Mouse (Mus musculus): ENCODE results near the gene Marveld2.

Marveld2 gene

GRCm38 (mm10) chr13:100616181-100617087 lies at the start of gene Marveld2:
Gene Marveld2 (minus strand): TSS chr13:100616971.
- in situ Hi-C loops (cut with MboI): no loop called here

- in situ Hi-C loops (cut with MboI): no loop called here
Measured at GRCm38 (mm10) chr13:100659864-100660456, 43.2 kb upstream of the Marveld2 start.

DNA sequence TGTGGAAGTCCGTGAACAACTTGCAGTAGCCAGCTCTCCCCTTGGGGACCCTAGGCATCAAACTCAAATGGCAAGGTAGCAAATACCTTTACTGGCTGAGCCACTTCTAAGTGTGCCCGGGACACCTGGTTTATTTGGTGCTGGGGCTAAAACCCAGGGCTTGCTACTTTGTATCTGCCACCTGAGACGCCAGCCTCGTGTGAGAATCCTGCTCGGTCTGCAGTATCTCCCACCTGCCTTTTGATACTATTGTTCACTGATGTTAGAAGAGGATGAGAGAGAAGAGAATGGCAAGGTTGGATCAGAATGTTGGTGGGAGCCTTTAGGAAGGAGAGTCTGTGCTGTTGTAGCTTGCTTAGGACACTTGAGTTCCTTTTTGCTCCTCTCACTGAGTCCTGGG lies 41.3 kb upstream of the Marveld2 start:
- in situ Hi-C loops (cut with MboI): no loop called here

DNA sequence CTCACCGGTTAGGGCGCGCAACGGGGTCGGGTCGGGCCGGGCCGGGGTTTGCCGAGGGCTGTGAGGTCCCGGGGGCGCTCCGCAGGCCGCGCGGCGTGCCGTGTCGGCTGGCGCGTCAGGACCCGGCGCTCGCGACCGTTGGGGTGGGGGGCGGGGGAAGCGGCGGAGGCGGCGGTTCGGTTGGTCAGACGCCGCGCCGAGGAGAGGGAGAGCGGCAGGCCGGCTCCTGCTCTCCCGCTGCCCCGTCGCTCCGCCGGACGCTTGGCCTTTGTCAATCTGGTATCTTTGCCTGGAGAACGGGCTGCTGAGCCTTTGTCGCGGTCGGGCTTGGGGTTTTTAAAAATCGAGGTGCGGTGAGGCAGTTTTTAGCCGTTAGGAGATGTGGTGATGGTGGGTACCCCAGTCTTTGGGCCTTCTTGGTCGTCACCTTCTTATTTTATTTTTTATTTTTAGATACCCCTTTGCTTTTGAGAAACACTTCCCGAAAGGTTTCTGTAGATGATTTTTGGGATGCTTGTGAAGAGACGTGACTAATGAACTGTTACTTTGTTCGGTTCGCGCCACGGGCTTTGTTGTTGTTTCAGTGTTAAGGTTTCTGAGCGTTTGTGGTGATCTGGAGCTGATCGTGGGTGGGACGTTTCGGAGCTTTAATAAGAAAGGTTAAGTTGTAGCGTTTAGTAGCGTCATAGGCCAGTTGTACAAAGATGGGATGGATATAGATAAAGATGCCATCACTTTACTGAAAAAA lies 34.8 kb upstream of the Marveld2 start, which contains the start of gene Taf9:
Gene Taf9 (plus strand): TSS at position 141 of the 748 bp plus-strand sequence.
- in situ Hi-C loops (cut with MboI): no loop called here

GRCm38 (mm10) chr13:100650550-100651438 lies 34.0 kb upstream of the Marveld2 start, which contains the start of the genes Ak6 and Rad17:
Gene Ak6 (plus strand): TSS chr13:100650979.
Gene Rad17 (minus strand): TSS chr13:100651051.
- in situ Hi-C loops (cut with MboI): no loop called here

DNA sequence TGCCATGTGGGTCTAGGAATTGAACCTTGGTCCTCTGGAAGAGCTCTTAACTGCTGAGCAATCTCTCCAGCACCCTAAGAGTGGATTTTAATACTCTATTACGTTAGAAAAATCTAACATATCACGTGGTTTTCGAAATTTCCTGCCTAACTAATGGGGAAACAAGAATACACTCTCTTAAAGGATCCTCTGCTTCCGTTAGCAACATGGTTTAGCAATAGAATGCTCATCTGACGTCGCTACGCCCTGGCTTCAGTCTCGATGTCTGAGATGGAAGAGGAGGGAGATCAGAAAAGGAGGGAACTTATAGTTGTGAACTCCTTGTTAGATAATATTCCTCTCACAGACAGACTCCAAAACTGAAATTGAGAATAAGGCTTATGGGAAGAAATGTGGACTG lies 31.5 kb upstream of the Marveld2 start:
- in situ Hi-C loops (cut with MboI): no loop called here

DNA sequence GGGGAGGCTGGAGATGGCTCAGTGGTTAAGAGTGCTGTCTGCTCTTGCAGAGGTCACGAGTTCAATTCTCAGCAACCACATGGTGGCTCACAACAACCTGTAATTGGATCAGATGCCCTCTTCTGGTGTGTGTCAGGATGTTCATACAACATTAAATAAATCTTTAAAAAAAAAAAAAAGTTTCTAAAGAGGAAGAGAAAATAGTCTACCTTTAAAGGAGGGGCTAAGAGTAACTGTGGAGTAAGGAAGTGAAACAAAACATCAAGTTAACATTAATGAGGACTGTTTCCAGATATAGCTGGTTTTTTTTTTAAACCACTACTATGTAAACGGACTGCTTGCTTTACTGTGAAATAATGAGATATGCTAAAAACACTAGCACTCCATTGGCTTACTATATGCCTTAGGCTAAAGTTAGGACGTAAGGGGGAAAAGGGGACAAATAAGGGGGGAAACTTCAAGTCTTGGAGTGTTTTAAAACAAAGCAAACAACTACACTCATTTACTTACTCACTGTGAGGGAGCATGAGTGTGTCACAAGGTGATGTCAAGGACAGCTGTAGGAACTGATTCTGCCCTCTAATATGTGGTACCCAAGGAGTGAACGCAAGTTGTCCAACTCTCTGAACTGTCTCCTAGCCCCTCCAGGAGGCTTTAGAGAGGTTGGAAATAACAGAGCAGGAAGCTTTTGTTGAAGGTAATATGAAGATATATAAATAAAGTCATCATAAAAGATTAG lies 25.9 kb upstream of the Marveld2 start:
- in situ Hi-C loops (cut with MboI): no loop called here

DNA sequence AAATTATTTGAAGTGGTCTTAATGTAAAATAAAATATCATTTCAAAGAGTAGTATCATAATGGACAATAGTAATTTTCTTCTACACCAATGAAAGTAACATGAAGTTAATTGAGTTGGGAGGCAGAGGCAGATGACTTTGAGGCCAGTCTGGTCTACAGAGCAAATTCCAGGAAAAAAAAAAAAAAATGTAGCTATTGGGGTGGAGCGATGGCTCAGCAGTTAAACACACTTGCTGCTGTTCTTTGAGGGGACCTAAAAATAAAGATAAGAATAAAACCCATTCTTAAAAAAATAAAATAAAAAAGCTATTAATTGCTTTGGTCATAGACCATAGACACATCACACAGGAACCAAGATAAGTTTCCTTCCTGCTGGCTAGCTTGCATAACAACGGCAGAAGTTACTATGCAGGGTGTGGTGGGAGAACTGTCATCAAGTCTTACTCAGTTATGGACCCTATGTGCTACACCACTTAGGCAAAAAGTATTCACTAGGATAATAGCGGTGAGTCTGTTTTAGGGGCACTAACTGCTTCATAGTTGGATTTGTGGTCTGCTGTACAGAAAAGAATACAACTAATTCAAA lies 17.4 kb upstream of the Marveld2 start:
- in situ Hi-C loops (cut with MboI): no loop called here

DNA sequence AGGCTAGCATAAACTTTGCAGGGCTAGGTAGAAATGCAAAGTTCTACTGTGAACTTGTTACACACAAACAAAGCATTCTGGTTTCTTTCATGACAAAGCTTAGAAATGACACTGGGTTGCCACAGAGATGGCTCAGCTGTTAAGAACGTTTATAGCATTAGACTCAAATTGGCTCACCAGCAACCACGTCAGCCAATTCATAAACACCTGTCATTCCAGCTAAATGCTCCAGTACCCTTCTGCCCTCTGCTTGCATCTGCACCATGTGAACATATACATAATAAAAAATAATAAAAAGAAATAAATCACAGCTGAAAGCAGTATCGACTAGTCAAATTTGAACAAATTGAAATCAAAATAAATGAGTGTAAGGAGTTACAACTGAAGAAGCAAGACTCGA lies 5.5 kb upstream of the Marveld2 start:
- in situ Hi-C loops (cut with MboI): no loop called here

DNA sequence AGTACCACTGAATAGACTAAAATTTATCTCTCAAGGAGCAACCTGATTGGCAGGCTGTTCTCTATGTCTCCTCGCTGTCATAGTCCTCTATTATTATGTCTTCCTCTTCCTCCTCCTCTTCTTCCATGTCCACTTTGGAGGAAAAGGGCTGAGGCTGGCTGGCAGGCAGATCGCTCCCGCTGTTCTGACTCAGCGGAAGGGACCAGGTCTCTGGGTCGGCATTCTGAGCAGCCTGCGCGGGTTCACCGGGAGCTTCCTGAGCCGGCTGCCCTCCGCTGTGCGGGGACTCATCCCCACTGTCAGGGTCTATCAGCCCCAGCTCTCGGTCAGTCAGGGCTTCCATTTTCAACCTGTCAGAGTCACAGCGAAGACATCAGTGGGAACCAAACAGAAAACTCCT lies 812 bp upstream of the Marveld2 start:
- in situ Hi-C loops (cut with MboI): no loop called here

- in situ Hi-C loops (cut with MboI): no loop called here
Measured at GRCm38 (mm10) chr13:100612903-100613302, 3.9 kb downstream of the Marveld2 start.

DNA sequence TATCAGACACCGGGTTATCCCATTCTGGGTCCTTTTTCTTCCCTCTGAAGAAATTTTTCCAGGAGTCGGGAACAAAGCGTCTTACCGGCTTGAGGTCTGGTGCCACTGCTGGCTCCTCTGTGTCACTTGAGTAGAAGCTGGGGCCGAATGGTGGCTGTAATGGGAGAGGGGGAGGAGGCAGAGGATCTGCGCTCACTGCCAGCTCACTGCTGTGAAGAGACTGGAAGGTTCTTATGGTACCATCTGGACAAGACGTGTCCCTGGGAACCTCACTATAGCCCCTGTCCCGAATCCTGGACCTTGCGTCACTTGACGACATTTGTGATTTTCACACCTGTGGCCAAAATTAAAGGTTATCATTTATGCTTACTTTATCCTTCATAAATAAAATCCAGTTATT lies 4.5 kb downstream of the Marveld2 start:
- in situ Hi-C loops (cut with MboI): no loop called here

DNA sequence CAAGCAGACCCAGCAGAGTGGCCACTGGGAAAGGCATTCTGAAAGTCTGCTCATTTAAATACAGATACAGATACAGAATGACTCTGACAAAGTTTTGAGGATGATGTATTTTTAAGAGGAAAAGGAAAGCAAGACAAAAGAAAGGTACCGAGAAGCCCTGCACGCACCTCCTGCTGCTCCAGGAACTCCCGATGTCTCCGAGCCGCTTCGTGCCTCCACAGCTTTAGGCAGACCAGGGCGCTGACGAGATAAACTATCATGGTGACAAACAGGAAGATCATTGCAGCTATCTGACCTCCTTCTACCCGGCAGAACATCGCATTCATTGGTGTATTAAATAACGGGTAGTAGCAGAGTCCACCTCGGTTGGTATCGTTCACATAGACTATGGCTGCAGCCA lies 5.5 kb downstream of the Marveld2 start:
- in situ Hi-C loops (cut with MboI): no loop called here

- in situ Hi-C loops (cut with MboI): no loop called here
Measured at GRCm38 (mm10) chr13:100607756-100608155, 9.0 kb downstream of the Marveld2 start.

DNA sequence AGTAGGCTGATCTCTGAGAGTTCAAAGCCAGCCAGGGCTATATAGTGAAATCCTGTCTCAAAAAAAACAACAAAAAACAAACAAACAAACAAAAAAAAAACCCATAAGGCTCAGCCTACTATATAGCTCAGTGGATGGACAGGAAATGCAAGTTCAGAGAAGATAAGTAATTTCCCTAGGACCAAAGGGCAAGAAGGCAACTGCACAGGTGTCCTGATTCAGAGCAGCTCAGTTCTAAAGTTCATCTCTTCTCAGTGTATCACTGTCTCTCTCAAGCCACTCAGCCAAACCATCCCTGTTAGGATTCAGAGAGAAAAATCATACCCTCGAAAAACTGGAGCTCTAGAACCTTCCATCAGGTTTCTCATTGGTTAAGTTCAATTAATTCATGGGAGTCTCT lies 10.9 kb downstream of the Marveld2 start:
- in situ Hi-C loops (cut with MboI): no loop called here

DNA sequence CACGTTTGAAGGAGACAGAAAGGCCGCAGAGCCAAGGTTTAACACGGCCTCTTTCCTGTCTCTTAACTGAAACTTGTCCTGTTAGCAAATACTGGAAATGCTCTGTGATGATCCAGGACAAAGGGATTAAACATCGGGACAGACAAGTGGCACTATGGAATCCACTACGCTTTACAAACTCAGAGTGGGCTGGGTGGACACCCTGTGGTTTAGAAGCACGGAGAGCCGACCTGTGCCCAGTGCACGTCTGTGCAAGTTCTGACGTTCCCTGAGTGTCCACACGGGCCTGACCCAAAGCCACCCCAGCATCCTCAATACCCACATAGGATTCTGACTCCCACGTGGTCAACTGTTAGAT lies 13.1 kb downstream of the Marveld2 start:
- in situ Hi-C loops (cut with MboI): no loop called here

DNA sequence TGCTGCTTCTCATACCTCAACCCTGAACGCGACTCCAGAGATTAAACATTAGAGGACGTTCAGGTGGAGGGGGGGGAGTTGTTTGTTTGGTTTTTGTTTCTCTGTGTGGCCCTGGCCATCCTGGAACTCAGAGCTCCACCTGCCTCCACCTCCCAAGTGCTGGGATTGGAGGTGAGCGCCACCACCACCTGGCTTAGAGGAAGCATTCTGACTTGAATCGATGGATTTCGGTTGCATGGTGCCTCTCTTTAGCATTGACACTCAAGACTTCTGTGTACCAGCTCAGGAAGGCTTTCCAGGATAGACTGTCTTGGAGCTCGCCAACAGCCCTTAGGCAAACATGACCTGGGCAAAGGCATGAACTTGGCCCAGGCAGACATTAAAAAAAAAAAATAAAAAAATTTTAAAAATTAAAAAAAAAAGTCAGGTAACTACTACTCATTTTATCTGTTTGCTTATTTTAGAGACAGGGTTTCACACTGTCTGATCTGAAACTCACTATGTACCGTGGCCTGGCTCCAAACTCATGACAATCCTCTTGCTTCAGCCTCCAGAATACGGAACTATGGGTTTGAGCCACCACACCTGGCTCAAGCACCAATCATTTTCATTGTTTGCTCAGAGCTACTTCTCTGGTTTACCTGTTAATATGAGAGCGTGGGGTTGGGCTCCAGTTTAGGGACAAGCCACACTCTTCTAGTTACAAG lies 13.6 kb downstream of the Marveld2 start:
- in situ Hi-C loops (cut with MboI): no loop called here

DNA sequence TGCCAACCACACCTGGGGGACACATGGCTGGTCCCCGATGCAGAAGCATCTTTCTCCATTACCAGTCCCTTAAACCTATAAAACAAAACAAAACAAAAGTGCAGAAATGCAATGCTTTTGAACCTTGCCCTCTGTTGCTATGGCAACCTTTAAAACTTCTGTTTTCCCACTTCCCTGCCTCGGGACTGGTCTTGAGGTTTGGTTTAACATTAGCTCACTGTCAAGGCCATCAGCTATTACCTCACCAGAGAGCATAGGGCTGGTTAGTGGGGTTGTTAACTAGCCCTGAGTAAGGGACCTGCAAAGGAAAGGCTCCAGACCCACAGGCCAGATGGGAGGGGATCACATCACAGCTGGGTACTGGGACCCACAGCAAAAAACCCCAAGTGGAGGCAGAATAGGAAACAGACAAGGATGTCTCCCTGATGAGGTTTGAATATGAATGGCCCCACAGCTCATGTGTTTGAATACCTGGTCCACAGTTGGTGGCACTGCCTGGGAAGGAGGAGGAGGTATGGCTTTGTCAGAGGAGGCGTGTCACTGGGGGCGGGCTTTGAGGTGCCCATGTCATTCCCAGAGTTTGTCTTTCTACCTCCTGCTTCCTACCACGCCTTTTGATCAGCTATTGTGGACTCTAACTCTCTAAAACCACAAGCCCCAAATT lies 14.4 kb downstream of the Marveld2 start:
- in situ Hi-C loops (cut with MboI): no loop called here

DNA sequence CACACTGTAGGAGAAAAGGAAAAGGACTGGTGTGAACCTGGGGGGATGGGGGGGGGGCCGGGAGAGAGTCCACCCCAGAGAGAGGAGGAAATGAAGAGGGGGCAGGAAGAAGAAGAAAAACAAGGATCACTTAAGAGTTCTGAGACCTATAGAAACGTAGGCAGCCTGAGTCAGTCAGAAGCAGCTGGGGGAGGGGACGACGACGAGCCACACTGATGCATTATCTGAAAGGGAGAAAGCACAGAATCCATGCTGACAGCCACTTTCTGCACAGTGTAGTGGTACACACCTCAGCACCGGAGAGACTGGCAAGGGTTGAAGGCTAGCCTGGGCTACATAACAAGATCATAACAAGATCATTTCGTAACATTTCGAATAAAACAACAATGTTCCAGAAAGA lies 15.7 kb downstream of the Marveld2 start:
- in situ Hi-C loops (cut with MboI): no loop called here
